Mouse (Mus musculus) kidney, embryonic 14.5 days (tissue): Measurements from ENCODE around the gene Gys1. TPM values are rescaled to one million over a fixed set of nuclear protein-coding genes. Genes with fewer than 3 reads are reported as not detected.

Experiments used
- ATAC-seq: fragments of 200-750 bp; cut with Nextera tagmentation; 2 replicates; pipeline ENCODE4 v1.8.0; 2017; ENCODE audit warnings: moderate number of reproducible peaks, mild to moderate bottlenecking, moderate TSS enrichment, moderate library complexity; ENCODE audit not compliant: low FRiP score, low TSS enrichment
- H3K27ac ChIP-seq: fragments of 300-500 bp; sonication (generic); 2 replicates; pipeline ENCODE4 v1.5.1; 2014; ENCODE audit warnings: low read depth, mild to moderate bottlenecking, low read length, moderate library complexity, mixed read lengths
- H3K27me3 ChIP-seq: fragments of 300-500 bp; sonication (generic); 2 replicates; pipeline ENCODE4 v1.6.1; 2014; ENCODE audit warnings: mild to moderate bottlenecking, low read length; ENCODE audit not compliant: control insufficient read depth, insufficient read depth
- H3K36me3 ChIP-seq: fragments of 300-500 bp; sonication (generic); 2 replicates; pipeline ENCODE4 v1.6.1; 2014; ENCODE audit warnings: low read length, mixed read lengths; ENCODE audit not compliant: control insufficient read depth, insufficient read depth
- H3K4me1 ChIP-seq: fragments of 300-500 bp; sonication (generic); 2 replicates; pipeline ENCODE4 v1.6.1; 2014; ENCODE audit warnings: low read length, mixed read lengths; ENCODE audit not compliant: control insufficient read depth, insufficient read depth
- H3K4me2 ChIP-seq: fragments of 300-500 bp; sonication (generic); replicated peaks from 2 replicates; pipeline ENCODE4 v1.6.1; 2014; ENCODE audit warnings: low read depth, mild to moderate bottlenecking, low read length
- H3K4me3 ChIP-seq: fragments of 300-500 bp; sonication (generic); 2 replicates; pipeline ENCODE4 v1.5.1; 2014; ENCODE audit warnings: mild to moderate bottlenecking, low read length
- H3K9ac ChIP-seq: fragments of 300-500 bp; sonication (generic); 2 replicates; pipeline ENCODE4 v1.6.1; 2014; ENCODE audit warnings: low read depth, mild to moderate bottlenecking, low read length, moderate library complexity
- H3K9me3 ChIP-seq: fragments of 300-500 bp; sonication (generic); 2 replicates; pipeline ENCODE4 v1.6.1; 2016; ENCODE audit warnings: low read length; ENCODE audit not compliant: control insufficient read depth
- WGBS: fragments of 180-500 bp; shearing (Covaris S2); extraction: QIAGEN DNeasy Blood & Tissue Kit; methylation state at CpG from one replicate; pipeline ENCODE4 v1.1.7; 2014; 5-methylcytosine and 5-hydroxymethylcytosine counted together
- polyA plus RNA-seq: library from polyadenylated mRNA; unstranded; fragments of >200 nt; fragmentation: Nextera tagmentation; extraction: Ambion mirVana; gene quantifications from 2 replicates; pipeline ENCODE4 v1.2.1, GENCODE M21; 2014

Gene Gys1
- polyA plus RNA-seq, 1 experiment from 2014 or later: 35.0 TPM

GRCm38 (mm10) chr7:45488293-45489204 is 53.9 kb downstream of the Gys1 start, which contains the start of gene Dhdh:
Gene Dhdh (minus strand): TSS chr7:45488805.
- peak within 1 kb of the TSS; percentile 39 for H3K4me3 ChIP-seq
- no peaks in the 10 kb centered on the region for H3K27me3 ChIP-seq
- 0 out of 2 replicates have a peak, but pooled peaks cover 17% of the 10 kb centered on the region for H3K4me1 ChIP-seq
- H3K9me3 ChIP-seq: no peaks in the 10 kb centered on the region
- ATAC-seq: peak; percentile 44
- peak within 1 kb of the TSS; percentile 61 for H3K9ac ChIP-seq
- peaks cover 15% of the 10 kb centered on the region; the same call in 1 of the 2 replicates for H3K36me3 ChIP-seq
- H3K4me2 ChIP-seq: peak within 1 kb of the TSS; percentile 72
- H3K27ac ChIP-seq: peak within 1 kb of the TSS; percentile 59; the same call in 1 of the 2 replicates
- 11% methylated on average over 37 of the region's 38 CpGs for WGBS

GRCm38 (mm10) chr7:45489578-45489977 is 54.9 kb downstream of the Gys1 start:
- H3K36me3 ChIP-seq: peaks cover 25% of the 10 kb centered on the region
- no peak overlapping the region for H3K9ac ChIP-seq
- WGBS: 62% methylated on average over 7 of the region's 7 CpGs
- H3K4me2 ChIP-seq: no peak overlapping the region
- 0 out of 2 replicates have a peak, but pooled peaks cover 17% of the 10 kb centered on the region for H3K4me1 ChIP-seq
- no peak overlapping the region for H3K27ac ChIP-seq
- H3K9me3 ChIP-seq: no peaks in the 10 kb centered on the region
- no peak for ATAC-seq
- no peaks in the 10 kb centered on the region for H3K27me3 ChIP-seq
- no peak overlapping the region for H3K4me3 ChIP-seq

DNA sequence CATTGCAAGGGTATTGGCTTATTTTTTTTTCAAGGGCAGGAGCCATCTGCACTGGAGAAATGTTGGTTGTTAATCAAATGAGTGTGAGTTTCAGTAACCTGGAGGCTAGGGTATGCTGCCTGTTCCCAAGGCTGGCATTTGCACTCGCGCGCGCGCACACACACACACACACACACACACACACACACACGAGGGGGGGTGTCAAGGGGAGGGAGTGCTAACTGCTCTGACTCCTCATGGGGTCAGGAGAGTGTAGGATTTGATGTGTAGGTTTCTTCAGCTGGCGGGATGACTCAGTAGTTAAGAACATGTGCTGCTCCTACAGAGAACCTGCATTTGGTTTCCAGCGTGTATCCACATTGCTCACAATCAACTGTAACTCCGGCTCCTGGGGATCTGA is 56.2 kb downstream of the Gys1 start:
- Histone ChIP-seq H3K36me3 (peaks cover 37% of the 10 kb centered on the region), H3K9me3 (no peaks in the 10 kb centered on the region), H3K27ac (no peak overlapping the region), H3K4me1 (0 out of 2 replicates have a peak, but pooled peaks cover 17% of the 10 kb centered on the region), H3K4me2 (no peak overlapping the region), H3K27me3 (no peaks in the 10 kb centered on the region), H3K9ac (no peak overlapping the region), H3K4me3 (no peak overlapping the region)
- ATAC-seq: peak; percentile 55
- WGBS: 16% methylated on average over 9 of the region's 9 CpGs

DNA sequence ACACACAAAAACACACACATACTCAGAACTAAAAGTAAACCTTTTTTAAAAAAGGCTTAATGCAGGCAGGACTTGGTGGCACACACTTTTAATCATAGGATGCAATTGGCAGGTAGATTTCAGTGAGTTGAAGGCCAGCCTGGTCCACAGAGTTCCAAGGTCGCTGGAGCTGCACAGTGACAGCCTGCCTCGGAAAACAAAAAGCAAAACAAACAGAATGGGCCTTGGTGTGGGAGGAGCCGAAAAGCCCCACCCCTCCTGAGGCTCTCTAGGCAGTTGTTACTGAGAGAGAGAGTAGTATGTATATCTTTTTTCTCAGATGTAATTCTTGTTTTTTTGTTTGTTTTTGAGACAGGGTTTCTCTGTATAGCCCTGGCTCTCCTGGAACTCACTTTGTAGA is 56.6 kb downstream of the Gys1 start:
- H3K4me2 ChIP-seq: no peak overlapping the region
- no peak for ATAC-seq

DNA sequence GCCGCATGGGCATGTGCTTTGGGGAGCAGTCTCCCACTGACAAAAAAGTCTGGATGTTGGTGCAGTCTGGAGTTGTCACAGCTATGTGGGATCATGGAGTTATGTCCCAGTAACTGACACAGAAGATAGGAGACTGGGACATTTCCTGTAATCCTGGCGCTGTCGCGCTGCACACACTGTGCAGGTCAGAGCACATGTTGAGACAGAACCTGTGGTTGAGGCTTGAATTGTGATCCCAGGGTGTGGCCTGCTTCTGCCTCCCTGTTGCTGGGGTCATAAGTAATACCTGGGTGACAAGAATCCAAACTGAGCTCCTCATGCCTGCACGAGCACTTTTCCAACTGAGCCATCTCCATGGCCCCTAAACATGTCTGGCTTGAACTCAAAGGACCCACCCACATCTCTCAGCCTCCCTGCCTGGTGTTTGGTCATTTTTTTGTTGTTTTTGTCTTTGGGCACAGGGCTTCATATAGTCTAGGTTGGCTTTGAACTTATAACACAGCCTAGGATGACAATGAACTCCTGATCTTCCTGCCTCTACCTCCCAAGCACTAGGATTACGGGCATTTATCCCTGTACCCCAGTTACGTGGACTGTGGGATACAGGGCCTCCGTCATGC is 57.7 kb downstream of the Gys1 start:
- H3K9ac ChIP-seq: no peak overlapping the region
- H3K27ac ChIP-seq: no peak overlapping the region
- H3K4me1 ChIP-seq: 0 out of 2 replicates have a peak, but pooled peaks cover 17% of the 10 kb centered on the region
- no peak overlapping the region for H3K4me3 ChIP-seq
- peaks cover 52% of the 10 kb centered on the region for H3K36me3 ChIP-seq
- H3K27me3 ChIP-seq: no peaks in the 10 kb centered on the region
- no peak overlapping the region for H3K4me2 ChIP-seq
- 96% methylated on average over 8 of the region's 8 CpGs for WGBS
- no peak for ATAC-seq
- no peaks in the 10 kb centered on the region for H3K9me3 ChIP-seq

More for the DNA sequence above, 56.6 kb downstream of the Gys1 start:
- Histone ChIP-seq H3K36me3 (peaks cover 42% of the 10 kb centered on the region), H3K9ac (no peak overlapping the region), H3K4me3 (no peak overlapping the region), H3K4me1 (0 out of 2 replicates have a peak, but pooled peaks cover 17% of the 10 kb centered on the region), H3K27ac (no peak overlapping the region), H3K27me3 (no peaks in the 10 kb centered on the region), H3K9me3 (no peaks in the 10 kb centered on the region)
- WGBS: 10% methylated on average over 3 of the region's 3 CpGs

GRCm38 (mm10) chr7:45492951-45493350 is 58.3 kb downstream of the Gys1 start:
- Histone ChIP-seq H3K4me2 (no peak overlapping the region), H3K27ac (no peak overlapping the region), H3K9me3 (no peaks in the 10 kb centered on the region), H3K27me3 (no peaks in the 10 kb centered on the region), H3K4me1 (0 out of 2 replicates have a peak, but pooled peaks cover 17% of the 10 kb centered on the region), H3K4me3 (no peak overlapping the region), H3K9ac (no peak overlapping the region), H3K36me3 (peaks cover 58% of the 10 kb centered on the region)
- no peak for ATAC-seq
- WGBS: 95% methylated on average over 5 of the region's 5 CpGs

DNA sequence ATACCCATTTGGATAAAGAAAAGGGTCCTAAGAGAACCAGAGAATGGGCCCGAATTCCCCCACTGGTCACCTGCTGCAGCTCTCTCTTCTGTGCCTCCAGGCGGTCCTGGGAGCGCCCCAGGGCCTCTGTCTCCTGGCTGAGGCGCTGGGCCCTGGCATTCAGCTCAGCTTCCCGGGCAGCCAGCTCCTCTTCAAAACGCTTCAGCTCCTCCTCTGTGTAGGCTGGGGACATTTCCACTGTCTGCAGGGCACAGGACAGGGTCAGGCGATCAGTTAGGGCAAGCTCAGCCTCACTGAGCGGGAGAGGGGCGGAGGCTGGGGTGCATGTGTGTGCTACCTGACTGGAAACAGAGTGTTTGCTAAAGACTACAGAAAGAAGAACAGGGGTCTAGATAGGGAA is 59.9 kb downstream of the Gys1 start:
- ATAC-seq: no peak
- 86% methylated on average over 9 of the region's 9 CpGs for WGBS

DNA sequence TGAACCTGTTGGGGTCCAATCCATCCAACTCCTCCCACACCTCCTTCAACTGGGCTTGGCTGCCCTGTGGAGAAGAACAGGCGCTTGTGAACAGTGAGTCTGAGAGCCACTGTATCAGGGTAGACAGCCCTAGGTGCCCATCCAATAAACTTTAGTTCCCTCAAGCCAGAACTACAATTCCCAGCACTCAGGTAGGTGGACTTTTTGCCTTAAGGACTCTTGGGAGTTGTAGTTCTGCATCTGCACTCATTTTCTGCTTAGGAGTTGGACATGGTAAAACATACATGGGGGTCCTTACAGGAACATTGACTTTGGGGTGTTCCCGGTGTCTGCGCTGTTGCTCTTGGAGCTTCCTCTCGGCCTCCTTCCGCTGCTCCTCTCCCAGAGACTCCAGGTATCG is 63.8 kb downstream of the Gys1 start:
- no peak overlapping the region for H3K4me3 ChIP-seq
- H3K27ac ChIP-seq: no peak overlapping the region
- H3K4me2 ChIP-seq: no peak overlapping the region
- 93% methylated on average over 6 of the region's 6 CpGs for WGBS
- no peaks in the 10 kb centered on the region for H3K4me1 ChIP-seq
- no peaks in the 10 kb centered on the region for H3K27me3 ChIP-seq
- no peaks in the 10 kb centered on the region for H3K9me3 ChIP-seq
- H3K9ac ChIP-seq: no peak overlapping the region
- peaks cover 90% of the 10 kb centered on the region for H3K36me3 ChIP-seq
- no peak for ATAC-seq

More for the DNA sequence above, 59.9 kb downstream of the Gys1 start:
- Histone ChIP-seq H3K9ac (no peak overlapping the region), H3K4me2 (no peak overlapping the region), H3K4me3 (no peak overlapping the region), H3K36me3 (peaks cover 74% of the 10 kb centered on the region), H3K27ac (no peak overlapping the region), H3K9me3 (no peaks in the 10 kb centered on the region), H3K4me1 (0 out of 2 replicates have a peak, but pooled peaks cover 9% of the 10 kb centered on the region), H3K27me3 (no peaks in the 10 kb centered on the region)
